Mouse (Mus musculus) thymus, adult 2 months (tissue): Measurements from ENCODE around the gene Sorcs3. TPM values are rescaled to one million over a fixed set of nuclear protein-coding genes. Genes with fewer than 3 reads are reported as not detected.

Source experiments
- DNase-seq: peaks from one replicate; pipeline ENCODE4 v3.0.0; 2021
- H3K27ac ChIP-seq: fragments of 200-500 bp; 2 replicates; pipeline ENCODE4 v1.5.1; 2012; ENCODE audit warnings: low read length, control low read depth; ENCODE audit not compliant: control insufficient read depth, insufficient read depth
- H3K27me3 ChIP-seq: fragments of 200-500 bp; 2 replicates; pipeline ENCODE4 v1.6.1; 2012; ENCODE audit warnings: mild to moderate bottlenecking, low read length, moderate library complexity, mixed read lengths; ENCODE audit not compliant: control insufficient read depth, insufficient read depth
- H3K36me3 ChIP-seq: fragments of 200-500 bp; 2 replicates; pipeline ENCODE4 v1.6.1; 2012; ENCODE audit warnings: mild to moderate bottlenecking, low read length, moderate library complexity; ENCODE audit not compliant: control insufficient read depth, insufficient read depth
- H3K4me1 ChIP-seq: fragments of 200-500 bp; replicated peaks from 2 replicates; pipeline ENCODE4 v1.6.1; 2012; ENCODE audit warnings: low read length; ENCODE audit not compliant: control insufficient read depth, insufficient read depth
- H3K4me3 ChIP-seq: fragments of 200-500 bp; 2 replicates; pipeline ENCODE4 v1.5.1; 2012; ENCODE audit warnings: mild to moderate bottlenecking, low read length, control low read depth, moderate library complexity; ENCODE audit not compliant: control insufficient read depth, insufficient read depth
- CTCF ChIP-seq: fragments of 200-500 bp; IDR thresholded peaks from 2 replicates; pipeline ENCODE4 v1.5.1; 2012; ENCODE audit warnings: mild to moderate bottlenecking, control low read depth, low read length, moderate library complexity, borderline replicate concordance; ENCODE audit not compliant: control insufficient read depth, poor library complexity, insufficient read depth; ENCODE audit errors: extremely low read depth
- POLR2A ChIP-seq: fragments of 200-500 bp; IDR thresholded peaks from 2 replicates; pipeline ENCODE4 v1.6.1; 2012; ENCODE audit warnings: mild to moderate bottlenecking, low read length, control low read depth, moderate library complexity; ENCODE audit not compliant: control insufficient read depth, poor library complexity, insufficient read depth; ENCODE audit errors: extremely low read depth
- WGBS: fragments of 180-500 bp; shearing (Covaris S2); methylation state at CpG from one replicate; pipeline ENCODE4 v1.1.7; 2018; 5-methylcytosine and 5-hydroxymethylcytosine counted together
- polyA plus RNA-seq: library from polyadenylated mRNA; depleted of rRNA; stranded (reverse); fragments of >200 nt; gene quantifications from 2 replicates; pipeline ENCODE4 v1.2.3, GENCODE M21; 2012

Gene Sorcs3
- polyA plus RNA-seq, 1 experiment: 0.18 TPM

DNA sequence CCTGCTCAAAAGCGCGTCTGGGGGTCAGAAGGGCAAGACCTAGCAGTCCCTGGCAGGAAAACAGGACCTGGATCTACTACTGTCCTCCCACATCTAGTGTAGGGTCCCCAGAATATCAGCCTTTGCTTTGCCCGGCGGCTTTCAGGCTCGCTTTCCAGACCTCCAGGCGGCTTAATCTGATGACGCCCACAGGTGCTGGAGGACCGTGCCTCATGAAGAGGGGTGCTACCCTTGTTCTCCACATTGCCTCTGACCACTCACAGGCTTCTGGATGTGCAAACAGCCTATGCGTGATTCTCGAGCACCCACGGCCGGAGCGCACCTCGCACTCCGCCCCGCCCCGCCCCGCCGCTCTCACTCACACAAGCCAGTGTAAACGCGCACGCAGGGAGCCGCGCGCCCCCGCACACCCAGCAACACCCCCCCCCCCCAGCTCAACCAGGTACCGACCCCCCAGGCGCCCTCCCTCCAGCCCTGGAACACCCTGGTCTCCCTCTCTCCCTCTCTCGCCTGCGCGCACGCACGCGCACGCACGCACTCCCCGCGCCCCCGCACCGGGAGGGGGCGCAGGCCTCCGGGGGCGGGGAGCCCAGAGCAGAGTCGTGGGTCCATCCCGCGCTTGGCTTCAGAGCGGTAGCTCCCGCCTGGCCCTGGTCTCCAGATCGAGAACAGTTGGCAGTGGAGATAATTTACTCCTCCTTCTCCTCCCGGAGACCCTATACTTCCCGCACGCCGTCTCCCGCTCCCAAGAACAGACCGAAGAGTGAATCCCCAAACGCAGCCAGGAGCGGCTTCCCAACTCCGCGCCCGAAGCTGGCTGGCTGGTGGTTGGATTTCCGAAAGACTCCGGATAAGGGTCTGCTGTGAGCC lies 698 bp upstream of the Sorcs3 start:
- H3K27me3 ChIP-seq: no peaks in the 10 kb centered on the region
- TF ChIP-seq POLR2A (no peak), CTCF (no peak)
- no peaks in the 10 kb centered on the region for H3K36me3 ChIP-seq
- no peak overlapping the region for H3K27ac ChIP-seq
- no peak overlapping the region for H3K4me3 ChIP-seq
- DNase-seq: no peak
- H3K4me1 ChIP-seq: no peaks in the 10 kb centered on the region
- WGBS: 6% methylated on average over 61 of the region's 62 CpGs

DNA sequence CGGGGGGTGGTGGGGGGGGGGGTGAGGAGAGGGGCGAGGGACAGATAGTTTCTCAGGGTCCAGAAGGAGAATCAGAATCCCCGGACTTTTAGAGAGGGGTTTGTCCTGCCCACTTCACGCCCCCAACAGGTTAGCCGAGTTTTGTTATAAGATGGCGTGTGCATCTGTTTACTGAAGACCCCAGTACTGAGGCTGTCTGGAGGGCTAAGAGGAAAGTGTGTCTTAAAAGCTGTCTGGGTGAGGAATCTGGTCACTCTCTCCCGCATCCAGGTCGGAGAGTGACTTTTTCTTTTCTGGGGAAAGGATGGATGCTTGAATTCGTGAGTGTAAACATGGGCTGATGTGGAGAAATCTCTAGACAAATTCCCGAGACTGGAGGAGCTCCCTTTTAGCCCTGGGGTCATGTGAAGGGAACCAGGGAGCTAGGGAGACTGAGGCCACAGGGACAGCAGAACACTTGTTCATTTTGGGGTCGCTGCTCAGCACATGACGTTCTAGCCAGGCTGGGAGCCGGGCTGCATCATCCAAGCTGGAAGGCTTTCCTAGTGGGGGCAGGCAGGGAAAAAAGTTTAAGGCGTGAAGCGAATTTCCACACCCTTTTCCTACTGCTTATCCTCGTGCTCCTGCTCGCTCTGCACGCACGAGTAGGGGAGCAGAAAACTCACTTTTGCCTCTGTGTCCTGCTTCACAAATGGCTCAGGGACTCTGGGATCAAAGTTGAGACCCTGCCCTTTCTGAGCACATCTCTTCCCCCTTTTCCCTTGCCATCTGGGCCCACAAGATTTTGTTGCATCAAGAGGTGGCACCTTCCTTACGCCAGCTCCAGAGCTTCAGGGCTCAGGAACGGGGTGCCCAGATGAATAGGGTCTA lies 1.3 kb downstream of the Sorcs3 start:
- no peak overlapping the region for H3K27ac ChIP-seq
- no peak for DNase-seq
- H3K4me3 ChIP-seq: no peak overlapping the region
- H3K36me3 ChIP-seq: no peaks in the 10 kb centered on the region
- no peak for TF ChIP-seq POLR2A
- TF ChIP-seq CTCF: no peak
- no peaks in the 10 kb centered on the region for H3K4me1 ChIP-seq
- WGBS: 7% methylated on average over 21 of the region's 21 CpGs
- no peaks in the 10 kb centered on the region for H3K27me3 ChIP-seq

DNA sequence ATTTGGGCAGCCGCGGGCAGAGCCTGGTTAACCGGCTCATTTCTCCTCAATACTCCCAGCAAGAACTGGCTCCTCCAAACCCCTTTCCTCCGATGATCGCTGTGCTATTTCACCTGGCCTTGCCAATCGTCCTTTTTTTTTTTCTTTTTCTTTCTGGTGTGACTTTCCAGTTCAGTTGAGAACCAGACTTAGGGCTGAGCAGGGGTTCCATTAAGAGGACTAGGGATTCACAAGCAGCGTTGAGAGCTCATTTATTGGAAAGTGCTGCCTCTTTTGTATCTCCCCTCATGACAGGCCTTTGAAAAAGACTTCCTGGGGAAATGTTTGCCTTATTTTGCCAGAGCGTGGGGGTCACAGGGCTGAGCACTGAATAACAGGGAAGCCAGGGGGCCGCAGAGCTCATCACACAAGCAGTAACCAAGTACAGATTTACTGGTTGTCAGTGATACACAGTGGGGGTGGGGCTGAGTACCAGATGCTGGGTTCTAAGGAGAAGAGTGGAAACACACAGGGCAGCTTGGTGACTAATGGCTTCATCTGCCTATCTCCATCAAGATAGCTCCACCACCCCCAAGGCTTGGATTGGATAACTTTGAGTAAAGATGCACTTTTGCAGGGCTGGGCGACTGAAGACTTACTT lies 2.0 kb downstream of the Sorcs3 start:
- TF ChIP-seq POLR2A (no peak), CTCF (no peak)
- no peaks in the 10 kb centered on the region for H3K36me3 ChIP-seq
- H3K27ac ChIP-seq: no peak overlapping the region
- DNase-seq: no peak
- H3K4me1 ChIP-seq: no peaks in the 10 kb centered on the region
- whole genome bisulfite sequencing: 12% methylated on average over 10 of the region's 10 CpGs
- no peaks in the 10 kb centered on the region for H3K27me3 ChIP-seq
- H3K4me3 ChIP-seq: no peak overlapping the region

DNA sequence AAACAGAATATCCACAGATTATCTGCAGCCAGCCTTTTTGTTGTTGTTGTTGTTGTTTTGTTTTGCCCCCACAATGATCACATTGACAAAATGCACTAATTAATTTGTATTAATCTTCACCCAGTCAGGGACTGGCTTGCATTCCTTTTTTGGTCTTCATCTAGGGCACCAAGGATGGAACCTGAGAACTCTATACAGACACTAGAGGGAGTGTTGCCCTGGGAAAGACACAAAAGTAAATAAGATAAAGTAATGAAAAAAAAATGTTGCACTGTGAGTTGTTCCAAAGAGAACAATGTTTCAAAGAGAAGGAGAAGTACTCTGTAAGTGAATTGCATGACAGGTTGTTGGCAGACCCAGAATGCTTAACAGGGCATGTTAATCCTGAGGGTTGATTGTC lies 9.6 kb downstream of the Sorcs3 start:
- no peak overlapping the region for H3K27ac ChIP-seq
- no peak overlapping the region for H3K4me3 ChIP-seq
- no peaks in the 10 kb centered on the region for H3K4me1 ChIP-seq
- no peaks in the 10 kb centered on the region for H3K27me3 ChIP-seq
- H3K36me3 ChIP-seq: no peaks in the 10 kb centered on the region
- no peak for DNase-seq
- TF ChIP-seq CTCF (no peak), POLR2A (no peak)

DNA sequence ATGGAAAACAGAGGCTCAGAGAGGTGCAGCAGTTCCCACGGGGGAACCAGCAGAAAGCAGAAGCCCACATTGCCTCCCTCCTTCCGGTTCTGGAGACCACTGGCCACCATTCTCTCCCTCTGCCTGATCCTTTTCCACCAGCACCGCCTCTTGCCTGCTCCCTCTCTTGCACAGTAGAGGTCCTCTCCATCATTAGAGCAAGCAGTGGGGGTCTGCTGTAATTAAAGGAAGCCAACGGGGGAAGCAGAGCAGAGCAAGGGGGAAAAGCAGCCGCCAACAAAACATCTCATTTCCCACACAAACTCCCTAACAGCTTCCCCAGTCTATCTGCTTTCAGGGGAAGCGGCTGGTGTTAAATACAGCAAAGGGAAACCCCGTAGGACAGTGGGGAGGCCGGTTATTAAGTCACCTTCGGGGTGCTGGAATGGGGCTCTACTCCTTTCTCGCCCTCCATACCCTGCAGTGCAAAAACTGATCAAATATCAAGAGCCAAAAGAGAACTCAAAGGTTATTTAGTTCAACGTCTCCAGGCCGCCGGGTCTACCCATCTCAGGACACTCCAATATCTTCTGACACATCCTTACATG lies 32.1 kb downstream of the Sorcs3 start:
- 67% methylated on average over 13 of the region's 13 CpGs for WGBS
- TF ChIP-seq CTCF: no peak
- no peak for TF ChIP-seq POLR2A
- H3K4me3 ChIP-seq: no peak overlapping the region
- no peak for DNase-seq
- no peaks in the 10 kb centered on the region for H3K36me3 ChIP-seq
- no peaks in the 10 kb centered on the region for H3K4me1 ChIP-seq
- H3K27me3 ChIP-seq: no peaks in the 10 kb centered on the region
- H3K27ac ChIP-seq: no peak overlapping the region

DNA sequence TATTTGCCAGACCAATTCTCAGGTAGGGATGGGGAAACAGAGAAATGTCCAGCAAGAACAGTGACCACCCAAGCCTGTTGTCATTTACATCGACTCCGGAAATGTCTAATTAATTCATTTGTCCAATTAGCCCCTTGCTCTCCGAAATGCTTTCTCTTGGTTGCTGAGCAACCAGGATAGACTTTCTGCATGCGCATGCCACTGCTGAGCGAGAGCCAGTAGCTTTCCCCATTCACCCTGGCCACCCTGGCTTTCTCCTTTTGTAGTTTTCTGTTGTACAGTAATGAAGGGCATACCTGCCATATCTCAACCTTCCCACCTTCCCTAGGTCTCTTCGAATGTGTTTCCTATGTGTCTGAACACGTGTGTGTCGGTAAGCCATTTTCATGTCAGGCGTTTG lies 32.6 kb downstream of the Sorcs3 start:
- Histone ChIP-seq H3K27me3 (no peaks in the 10 kb centered on the region), H3K36me3 (no peaks in the 10 kb centered on the region), H3K27ac (no peak overlapping the region), H3K4me1 (no peaks in the 10 kb centered on the region), H3K4me3 (no peak overlapping the region)
- 92% methylated on average over 9 of the region's 9 CpGs for WGBS
- DNase-seq: no peak
- TF ChIP-seq POLR2A (no peak), CTCF (no peak)
